Mouse (Mus musculus) liver, embryonic 11.5 days (tissue): ENCODE data around the gene Tmem54. TPM values are rescaled to one million over a fixed set of nuclear protein-coding genes. Genes with fewer than 3 reads are reported as not detected.

Experiments used
- ATAC-seq: fragments of 200-750 bp; cut with Nextera tagmentation; replicated peaks from 2 replicates; pipeline ENCODE4 v1.8.0; 2017; ENCODE audit warnings: moderate number of reproducible peaks, mild to moderate bottlenecking, moderate TSS enrichment, moderate library complexity; ENCODE audit not compliant: low FRiP score
- DNase-seq: peaks from one replicate; pipeline ENCODE4 v3.0.0-alpha.2; 2017; ENCODE audit warnings: low spot score
- H3K27ac ChIP-seq: fragments of 300-500 bp; sonication (generic); 2 replicates; pipeline ENCODE4 v1.5.1; 2014; ENCODE audit warnings: mild to moderate bottlenecking, low read depth, low read length, control low read depth
- H3K27me3 ChIP-seq: fragments of 300-500 bp; sonication (generic); replicated peaks from 2 replicates; pipeline ENCODE4 v1.6.1; 2014; ENCODE audit warnings: low read length, mixed read lengths; ENCODE audit not compliant: control insufficient read depth, insufficient read depth
- H3K36me3 ChIP-seq: fragments of 300-500 bp; sonication (generic); 2 replicates; pipeline ENCODE4 v1.6.1; 2014; ENCODE audit warnings: mild to moderate bottlenecking, low read length, moderate library complexity, mixed read lengths; ENCODE audit not compliant: control insufficient read depth, insufficient read depth
- H3K4me1 ChIP-seq: fragments of 300-500 bp; sonication (generic); replicated peaks from 2 replicates; pipeline ENCODE4 v1.6.1; 2014; ENCODE audit warnings: low read length, mixed read lengths; ENCODE audit not compliant: control insufficient read depth, insufficient read depth
- H3K4me2 ChIP-seq: fragments of 300-500 bp; sonication (generic); 2 replicates; pipeline ENCODE4 v1.6.1; 2014; ENCODE audit warnings: mild to moderate bottlenecking, control low read depth, moderate library complexity
- H3K4me3 ChIP-seq: fragments of 300-500 bp; sonication (generic); 2 replicates; pipeline ENCODE4 v1.5.1; 2014; ENCODE audit warnings: low read depth, low read length, control low read depth
- H3K9ac ChIP-seq: fragments of 300-500 bp; sonication (generic); 2 replicates; pipeline ENCODE4 v1.6.1; 2014; ENCODE audit warnings: low read depth, low read length, control low read depth
- H3K9me3 ChIP-seq: fragments of 300-500 bp; sonication (generic); 2 replicates; pipeline ENCODE4 v1.6.1; 2016; ENCODE audit warnings: low read length, inconsistent platforms, mixed read lengths; ENCODE audit not compliant: control insufficient read depth
- WGBS: fragments of 180-500 bp; shearing (Covaris S2); extraction: QIAGEN DNeasy Blood & Tissue Kit; methylation state at CpG from one replicate; pipeline ENCODE4 v1.1.7; 2014; 5-methylcytosine and 5-hydroxymethylcytosine counted together
- polyA plus RNA-seq: library from polyadenylated mRNA; unstranded; fragments of >200 nt; fragmentation: Nextera tagmentation; extraction: Ambion mirVana; gene quantifications from 2 replicates; pipeline ENCODE4 v1.2.1, GENCODE M21; 2014

The Tmem54 gene
- polyA plus RNA-seq, 1 experiment from 2014 or later: 3.3 TPM

- Histone ChIP-seq H3K36me3 (no peaks in the 10 kb centered on the region), H3K9ac (no peak within 1 kb of the TSS), H3K27ac (no peak within 1 kb of the TSS), H3K4me2 (peak within 1 kb of the TSS; percentile 80), H3K9me3 (no peaks in the 10 kb centered on the region), H3K4me3 (peak within 1 kb of the TSS; percentile 47), H3K27me3 (peaks cover 61% of the 10 kb centered on the region), H3K4me1 (peaks cover 23% of the 10 kb centered on the region)
- ATAC-seq (no peak), DNase-seq (no peak)
- WGBS: 5% methylated on average over 17 of the region's 17 CpGs
Measured at GRCm38 (mm10) chr4:129121569-129122086, 16.3 kb downstream of the Tmem54 start, which contains the start of gene Hpca. Gene Hpca, minus strand, starts transcription at chr4:129122036.

- Histone ChIP-seq H3K36me3 (no peaks in the 10 kb centered on the region), H3K9me3 (no peaks in the 10 kb centered on the region), H3K4me2 (no peak overlapping the region), H3K27me3 (peaks cover 61% of the 10 kb centered on the region), H3K9ac (no peak overlapping the region), H3K4me3 (no peak overlapping the region), H3K4me1 (peaks cover 23% of the 10 kb centered on the region), H3K27ac (no peak overlapping the region)
- DNase-seq (no peak), ATAC-seq (no peak)
- 35% methylated on average over 9 of the region's 9 CpGs for WGBS
Measured at GRCm38 (mm10) chr4:129122107-129122506, 16.8 kb downstream of the Tmem54 start.

GRCm38 (mm10) chr4:129122719-129123118 is 17.4 kb downstream of the Tmem54 start:
- Histone ChIP-seq H3K4me2 (no peak overlapping the region), H3K27ac (no peak overlapping the region), H3K27me3 (peaks cover 61% of the 10 kb centered on the region), H3K9me3 (no peaks in the 10 kb centered on the region), H3K9ac (no peak overlapping the region), H3K36me3 (no peaks in the 10 kb centered on the region), H3K4me3 (no peak overlapping the region), H3K4me1 (peaks cover 23% of the 10 kb centered on the region)
- 20% methylated on average over 8 of the region's 8 CpGs for WGBS
- ATAC-seq (no peak), DNase-seq (no peak)

- Histone ChIP-seq H3K4me3 (no peak overlapping the region), H3K27me3 (peaks cover 57% of the 10 kb centered on the region), H3K4me1 (peaks cover 23% of the 10 kb centered on the region), H3K9me3 (no peaks in the 10 kb centered on the region), H3K36me3 (no peaks in the 10 kb centered on the region), H3K4me2 (peak overlapping the region; percentile 62), H3K9ac (no peak overlapping the region), H3K27ac (no peak overlapping the region)
- DNase-seq (no peak), ATAC-seq (no peak)
- WGBS: 10% methylated on average over 13 of the region's 13 CpGs
Measured at GRCm38 (mm10) chr4:129124652-129125146, 19.4 kb downstream of the Tmem54 start.

DNA sequence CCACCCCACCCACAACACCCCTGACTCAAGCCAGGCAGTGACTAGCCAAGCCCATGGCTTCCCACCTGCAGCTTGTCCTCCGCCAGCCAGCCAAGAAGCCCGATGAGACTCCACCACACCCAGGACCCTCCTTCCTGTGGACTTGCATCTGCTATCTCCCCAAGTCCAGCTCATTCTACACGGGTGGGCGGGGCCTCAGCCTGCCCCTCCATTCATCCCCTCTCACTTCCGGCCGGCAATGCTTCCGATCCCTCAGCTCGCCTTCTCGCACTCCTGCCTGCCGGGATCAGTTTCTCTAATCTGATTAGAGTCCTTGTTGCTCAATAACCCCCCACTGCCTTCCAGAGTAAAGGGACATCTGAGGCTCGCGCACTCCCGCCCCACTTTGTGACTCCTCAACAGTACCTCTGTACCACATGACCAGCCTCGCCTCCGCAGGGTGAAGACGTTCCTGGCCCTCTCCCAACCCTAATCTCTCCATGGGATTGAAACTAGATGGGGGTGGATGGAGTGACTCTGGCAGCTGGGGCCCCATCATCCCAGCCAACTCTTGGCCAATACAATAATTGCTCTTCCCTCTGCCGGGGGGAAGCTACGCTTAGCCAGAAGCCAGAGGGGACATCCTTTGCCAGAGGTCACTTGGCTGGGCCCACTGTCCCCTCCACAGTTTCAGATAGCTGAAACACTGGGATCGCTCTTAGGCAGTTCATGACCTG is 20.5 kb downstream of the Tmem54 start:
- DNase-seq (no peak), ATAC-seq (0 out of 2 replicates have a peak, but pooled peaks have one; percentile 30)
- WGBS: 11% methylated on average over 19 of the region's 19 CpGs
- Histone ChIP-seq H3K9ac (peak overlapping the region; percentile 15; the same call in 1 of the 2 replicates), H3K4me3 (peak overlapping the region; percentile 34), H3K36me3 (no peaks in the 10 kb centered on the region), H3K4me1 (peaks cover 28% of the 10 kb centered on the region), H3K27me3 (peaks cover 45% of the 10 kb centered on the region), H3K9me3 (no peaks in the 10 kb centered on the region), H3K27ac (no peak overlapping the region), H3K4me2 (peak overlapping the region; percentile 62)

DNA sequence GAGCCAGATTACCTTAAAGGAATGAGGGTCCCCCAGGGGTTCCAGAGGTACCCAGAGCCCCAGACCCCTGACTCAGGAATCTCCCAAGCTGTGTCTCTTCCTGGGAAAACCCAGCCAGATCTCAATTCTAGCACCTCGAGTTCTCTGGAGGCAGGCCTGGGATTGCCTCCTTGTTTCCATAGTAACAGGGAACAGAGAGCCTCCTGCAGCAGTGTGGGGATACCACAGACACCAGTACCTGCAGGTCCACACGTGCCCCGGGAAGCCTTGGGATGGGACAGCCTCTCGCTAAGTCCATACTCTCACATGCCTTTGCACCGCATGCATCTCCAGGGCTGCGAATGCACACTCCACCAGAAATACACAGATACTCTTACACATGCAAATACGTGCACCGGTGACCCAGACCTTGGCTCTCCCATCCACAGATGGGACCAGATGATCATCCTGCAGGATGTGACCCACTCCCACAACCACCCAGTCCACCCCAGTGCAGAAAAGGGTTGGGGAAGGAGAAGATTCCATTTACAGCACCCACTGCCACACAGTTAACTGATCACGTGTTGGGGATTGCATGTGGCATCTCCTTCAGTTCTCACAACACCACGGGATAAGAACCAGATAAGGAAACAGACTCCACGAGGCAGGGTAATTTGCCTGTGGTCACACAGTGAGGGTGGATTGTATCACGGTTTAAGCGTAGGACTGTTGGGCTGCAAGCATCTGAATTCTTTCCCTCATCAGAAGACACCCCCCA is 23.4 kb downstream of the Tmem54 start:
- H3K27me3 ChIP-seq: peaks cover 21% of the 10 kb centered on the region
- H3K4me3 ChIP-seq: no peak overlapping the region
- WGBS: 57% methylated on average over 13 of the region's 13 CpGs
- no peaks in the 10 kb centered on the region for H3K9me3 ChIP-seq
- DNase-seq (no peak), ATAC-seq (no peak)
- no peak overlapping the region for H3K4me2 ChIP-seq
- H3K27ac ChIP-seq: no peak overlapping the region
- no peaks in the 10 kb centered on the region for H3K36me3 ChIP-seq
- no peak overlapping the region for H3K9ac ChIP-seq
- peaks cover 23% of the 10 kb centered on the region for H3K4me1 ChIP-seq

- Histone ChIP-seq H3K9me3 (no peaks in the 10 kb centered on the region), H3K27me3 (peaks cover 20% of the 10 kb centered on the region), H3K9ac (no peak overlapping the region), H3K36me3 (no peaks in the 10 kb centered on the region), H3K27ac (no peak overlapping the region), H3K4me1 (peaks cover 23% of the 10 kb centered on the region), H3K4me3 (no peak overlapping the region), H3K4me2 (no peak overlapping the region)
- WGBS: 40% methylated on average over 9 of the region's 9 CpGs
- no peak for ATAC-seq
- no peak for DNase-seq
Measured at GRCm38 (mm10) chr4:129129387-129129786, 24.0 kb downstream of the Tmem54 start.

DNA sequence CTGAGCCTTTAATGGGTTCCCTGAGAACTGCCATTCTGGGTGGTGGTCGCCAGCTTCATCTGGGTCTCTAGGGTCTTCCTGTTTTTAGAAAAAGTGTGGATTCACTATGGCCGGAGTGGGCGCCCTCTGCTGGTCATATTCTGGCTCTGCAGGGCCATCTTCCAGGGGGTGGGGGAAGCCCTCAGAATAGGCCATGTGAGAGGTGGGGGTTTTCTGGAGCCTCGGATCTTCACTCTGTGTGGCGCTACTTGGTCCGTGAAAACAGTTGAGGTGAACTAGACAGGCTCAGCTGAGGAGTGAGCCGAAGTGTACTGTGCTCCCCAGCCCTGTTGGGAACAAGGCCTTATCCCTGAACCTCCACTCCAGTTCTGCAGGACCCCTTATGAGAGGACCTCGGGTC is 24.8 kb downstream of the Tmem54 start:
- Histone ChIP-seq H3K36me3 (no peaks in the 10 kb centered on the region), H3K27me3 (peaks cover 19% of the 10 kb centered on the region), H3K27ac (no peak overlapping the region), H3K4me1 (peaks cover 20% of the 10 kb centered on the region), H3K9ac (no peak overlapping the region), H3K4me3 (peak overlapping the region; percentile 25; the same call in 1 of the 2 replicates), H3K4me2 (peak overlapping the region; percentile 55), H3K9me3 (no peaks in the 10 kb centered on the region)
- DNase-seq: no peak
- WGBS: 5% methylated on average over 8 of the region's 8 CpGs
- peak; percentile 24; the same call in 1 of the 2 replicates for ATAC-seq
